7 mouse cellular contexts compared by ENCODE assay signal in the genomic region with DNA sequence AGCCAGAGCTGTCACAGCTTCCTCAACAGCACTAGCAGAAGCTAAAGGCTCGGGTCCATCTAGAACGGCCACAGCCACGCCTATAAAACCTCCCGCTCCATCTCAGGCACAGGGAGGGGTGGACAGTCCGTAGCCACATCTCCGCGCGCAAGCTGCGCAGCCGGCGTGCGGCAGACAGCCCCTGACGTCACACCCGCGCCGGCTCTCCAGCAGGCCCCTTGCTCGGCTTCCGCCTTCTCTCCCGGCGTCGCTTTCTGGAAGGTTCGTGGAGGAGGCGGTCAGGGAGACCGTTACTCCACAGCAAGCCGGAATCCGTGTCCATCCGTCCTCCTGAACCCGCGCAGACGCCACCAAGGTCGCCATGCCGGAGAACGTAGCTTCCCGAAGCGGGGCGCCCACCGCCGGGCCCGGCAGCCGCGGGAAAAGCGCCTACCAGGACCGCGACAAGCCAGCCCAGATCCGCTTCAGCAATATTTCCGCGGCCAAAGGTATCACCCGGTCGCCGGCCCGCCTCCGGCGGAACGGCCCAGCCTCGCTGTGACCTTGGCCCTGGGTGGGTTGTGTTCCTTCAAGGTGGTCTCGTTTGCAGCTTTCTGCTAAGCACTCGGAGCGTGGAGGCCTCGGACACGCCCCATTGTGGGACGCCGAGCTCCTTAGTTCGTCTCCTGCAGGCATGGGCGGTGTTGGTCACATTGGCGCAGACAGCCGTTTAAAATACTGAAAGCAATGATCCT. TPM values are rescaled to one million over a fixed set of nuclear protein-coding genes. Genes with fewer than 3 reads are reported as not detected.
DNase-seq lines count a peak whose midpoint lies in the region; ATAC-seq and TF ChIP-seq lines count a peak whose summit lies in the region.

A gene (plus strand): TSS at position 127 of the 734 bp plus-strand sequence.

- DNase-seq in adrenal gland, postnatal 14 days: peak; percentile 97
- DNase-seq in embryonic facial prominence, embryonic 11.5 days (ENCODE audit: low spot score): peak; percentile 93
- peak; percentile 99 for DNase-seq in heart, adult 11 months
- DNase-seq in kidney, adult 2 months: peak; percentile 96
- peak; percentile 69 to 89 for DNase-seq in spleen, adult 2 months (ENCODE audit: low read depth in 1 of 2, low spot score in 2 of 2)

- no peaks in the 10 kb centered on the region for H3K9me3 ChIP-seq in embryonic facial prominence, embryonic 11.5 days (replicated peaks; ENCODE audit: control insufficient read depth, low read length)
- H3K9me3 ChIP-seq in limb, embryonic 12.5 days: no peaks in the 10 kb centered on the region
- H3K9me3 ChIP-seq in midbrain, embryonic 15.5 days: no peaks in the 10 kb centered on the region

- ATAC-seq in embryonic facial prominence, embryonic 11.5 days (replicated peaks; ENCODE audit: insufficient number of reproducible peaks, low FRiP score, low TSS enrichment, low read depth): peak; percentile 98
- peak; percentile 98 for ATAC-seq in limb, embryonic 12.5 days (ENCODE audit: insufficient number of reproducible peaks, insufficient read depth, low FRiP score, low TSS enrichment, low read depth)
- peak; percentile 99 for ATAC-seq in midbrain, embryonic 15.5 days (replicated peaks)

- peaks cover 9% of the 10 kb centered on the region for H3K36me3 ChIP-seq in embryonic facial prominence, embryonic 11.5 days (replicated peaks; ENCODE audit: control insufficient read depth, insufficient read depth, low read depth, low read length)
- peaks cover 6% of the 10 kb centered on the region for H3K36me3 ChIP-seq in kidney, adult 2 months (ENCODE audit: control insufficient read depth, insufficient read depth, low read length)
- peaks cover 21% of the 10 kb centered on the region for H3K36me3 ChIP-seq in limb, embryonic 12.5 days
- peaks cover 18% of the 10 kb centered on the region; the same call in 1 of the 2 replicates for H3K36me3 ChIP-seq in midbrain, embryonic 15.5 days (replicated peaks)
- peaks cover 13% of the 10 kb centered on the region for H3K36me3 ChIP-seq in spleen, adult 2 months (ENCODE audit: control insufficient read depth, insufficient read depth, low read length)

- peak within 1 kb of the TSS; percentile 75 for H3K4me2 ChIP-seq in embryonic facial prominence, embryonic 11.5 days (ENCODE audit: low read depth, low read length)
- H3K4me2 ChIP-seq in limb, embryonic 12.5 days: peak within 1 kb of the TSS; percentile 88
- peak within 1 kb of the TSS; percentile 94 for H3K4me2 ChIP-seq in midbrain, embryonic 15.5 days

- H3K27me3 ChIP-seq in embryonic facial prominence, embryonic 11.5 days (ENCODE audit: control insufficient read depth, insufficient read depth, low read length): no peaks in the 10 kb centered on the region
- H3K27me3 ChIP-seq in kidney, adult 2 months (replicated peaks; ENCODE audit: control insufficient read depth, insufficient read depth, low read length): no peaks in the 10 kb centered on the region
- no peaks in the 10 kb centered on the region for H3K27me3 ChIP-seq in limb, embryonic 12.5 days
- H3K27me3 ChIP-seq in midbrain, embryonic 15.5 days (replicated peaks): no peaks in the 10 kb centered on the region
- H3K27me3 ChIP-seq in spleen, adult 2 months (ENCODE audit: control insufficient read depth, insufficient read depth, low read length): no peaks in the 10 kb centered on the region

- peak within 1 kb of the TSS; percentile 71 for H3K4me3 ChIP-seq in embryonic facial prominence, embryonic 11.5 days (ENCODE audit: low read depth, low read length)
- H3K4me3 ChIP-seq in kidney, adult 2 months (ENCODE audit: insufficient read depth, low read depth, low read length): peak within 1 kb of the TSS; percentile 99
- peak within 1 kb of the TSS; percentile 76 for H3K4me3 ChIP-seq in limb, embryonic 12.5 days (replicated peaks)
- H3K4me3 ChIP-seq in midbrain, embryonic 15.5 days: peak within 1 kb of the TSS; percentile 81
- peak within 1 kb of the TSS; percentile 85 for H3K4me3 ChIP-seq in spleen, adult 2 months (ENCODE audit: extremely low read depth, insufficient read depth, insufficient read length)

- peak; percentile 37 for TF ChIP-seq POLR2A in kidney, adult 2 months (IDR thresholded peaks at IDR 0.05; ENCODE audit: low read depth, low read length)
- TF ChIP-seq POLR2A in spleen, adult 2 months (IDR thresholded peaks at IDR 0.05; ENCODE audit: low read depth, low read length): peak; percentile 86

- TF ChIP-seq CTCF in kidney, adult 2 months (conservative IDR thresholded peaks at IDR 0.05; ENCODE audit: insufficient read depth, insufficient read length, low read depth, low read length): no peak
- no peak for TF ChIP-seq CTCF in spleen, adult 2 months (IDR thresholded peaks at IDR 0.05; ENCODE audit: extremely low read depth, insufficient read depth, insufficient read length, insufficient replicate concordance)

- H3K27ac ChIP-seq in embryonic facial prominence, embryonic 11.5 days (replicated peaks; ENCODE audit: low read depth, low read length): peak within 1 kb of the TSS; percentile 87
- H3K27ac ChIP-seq in kidney, adult 2 months (ENCODE audit: insufficient read depth, low read depth, low read length): peak within 1 kb of the TSS; percentile 77
- H3K27ac ChIP-seq in limb, embryonic 12.5 days: peak within 1 kb of the TSS; percentile 96
- H3K27ac ChIP-seq in midbrain, embryonic 15.5 days: peak within 1 kb of the TSS; percentile 82
- peak within 1 kb of the TSS; percentile 86 for H3K27ac ChIP-seq in spleen, adult 2 months (ENCODE audit: insufficient read depth, low read length)

- H3K4me1 ChIP-seq in embryonic facial prominence, embryonic 11.5 days (ENCODE audit: control insufficient read depth, insufficient read depth, low read length): no peaks in the 10 kb centered on the region; the same call in 1 of the 2 replicates
- peaks cover 14% of the 10 kb centered on the region for H3K4me1 ChIP-seq in kidney, adult 2 months (ENCODE audit: control insufficient read depth, insufficient read depth, low read length)
- peaks cover 15% of the 10 kb centered on the region for H3K4me1 ChIP-seq in limb, embryonic 12.5 days (replicated peaks)
- H3K4me1 ChIP-seq in midbrain, embryonic 15.5 days: peaks cover 14% of the 10 kb centered on the region
- H3K4me1 ChIP-seq in spleen, adult 2 months (ENCODE audit: control insufficient read depth, insufficient read depth, insufficient read length): peaks cover 4% of the 10 kb centered on the region

- under 1% methylated on average over 66 of the region's 66 CpGs for WGBS in embryonic facial prominence, embryonic 11.5 days
- under 1% methylated on average over 66 of the region's 66 CpGs for WGBS in kidney, adult 2 months
- WGBS in limb, embryonic 12.5 days: under 1% methylated on average over 66 of the region's 66 CpGs
- WGBS in midbrain, embryonic 15.5 days: under 1% methylated on average over 66 of the region's 66 CpGs
- under 1% methylated on average over 66 of the region's 66 CpGs for WGBS in spleen, adult 2 months

- H3K9ac ChIP-seq in embryonic facial prominence, embryonic 11.5 days (replicated peaks; ENCODE audit: low read length): peak within 1 kb of the TSS; percentile 93
- H3K9ac ChIP-seq in limb, embryonic 12.5 days (replicated peaks): peak within 1 kb of the TSS; percentile 89
- H3K9ac ChIP-seq in midbrain, embryonic 15.5 days: peak within 1 kb of the TSS; percentile 76

RNA-seq across cellular contexts. Expression of the gene that starts here (rescaled TPM):
- 210 and 212 TPM in 2 replicates for total RNA-seq in adrenal gland, postnatal 14 days (2021)
- polyA plus RNA-seq in embryonic facial prominence, embryonic 11.5 days (2014; fragmentation: Nextera tagmentation; extraction: Ambion mirVana): 458 and 477 TPM in 2 replicates
- polyA plus RNA-seq in kidney, adult 2 months (2012; rRNA removed): 109 and 148 TPM in 2 replicates
- polyA plus RNA-seq in limb, embryonic 12.5 days (2016; fragmentation: Nextera tagmentation; extraction: Ambion mirVana): 325 and 347 TPM in 2 replicates
- polyA plus RNA-seq in midbrain, embryonic 15.5 days (2015; fragmentation: Nextera tagmentation; extraction: Ambion mirVana): 269 and 275 TPM in 2 replicates
- 155 and 159 TPM in 2 replicates for polyA plus RNA-seq in spleen, adult 2 months (2012; rRNA removed)

Comparison
In these comparisons a context has a peak if more than half of its experiments do, and no peak if none do; other contexts are left out.
1. Peak in every context shown above with its lines: DNase-seq, ATAC-seq, H3K4me3 ChIP-seq and H3K27ac ChIP-seq.